Mouse (Mus musculus) C2C12 (cell line): ENCODE results near the gene Shoc2.

Experiments used
- CEBPB ChIP-seq: IDR thresholded peaks from one replicate; pipeline ENCODE4 v1.6.1; 2011; ENCODE audit warnings: low read depth, mild to moderate bottlenecking, control low read depth, moderate library complexity
- CTCF ChIP-seq: IDR thresholded peaks from one replicate; pipeline ENCODE4 v1.5.1; 2011; ENCODE audit not compliant: control insufficient read depth, insufficient read depth, insufficient read length
- MAX ChIP-seq: IDR thresholded peaks from one replicate; pipeline ENCODE4 v1.6.1; 2011; ENCODE audit warnings: mild to moderate bottlenecking, control low read depth
- MYOD1 ChIP-seq: IDR thresholded peaks from one replicate; pipeline ENCODE4 v1.6.1; 2011; ENCODE audit warnings: low read depth; ENCODE audit not compliant: control insufficient read depth, insufficient read length
- USF1 ChIP-seq: IDR thresholded peaks from one replicate; pipeline ENCODE4 v1.6.1; 2011; ENCODE audit warnings: low read depth, mild to moderate bottlenecking, control low read depth, moderate library complexity

GRCm38 (mm10) chr19:53914950-53915349 lies 29.2 kb upstream of the Shoc2 start:
- TF ChIP-seq CTCF (no peak), MAX (no peak), USF1 (no peak), MYOD1 (no peak), CEBPB (no peak)
